Mouse (Mus musculus) MEL (cell line): Measurements from ENCODE around the gene Itpr3. TPM values are rescaled to one million over a fixed set of nuclear protein-coding genes. Genes with fewer than 3 reads are reported as not detected.

Source experiments
- DNase-seq: peaks from one replicate; pipeline ENCODE4 v3.0.0; 2011; ENCODE audit warnings: low read depth, low spot score
- H3K27ac ChIP-seq: 2 replicates; pipeline ENCODE4 v1.5.1; 2012; ENCODE audit warnings: low read depth, mild to moderate bottlenecking, control low read depth, low read length, moderate library complexity; ENCODE audit not compliant: control insufficient read depth
- H3K27me3 ChIP-seq, 2 experiments: fragments of 150-350 bp in 1 of 2; sonication (generic) in 1 of 2; 2 replicates each; pipeline ENCODE4 v1.6.1; 2012; ENCODE audit warnings: low read length in 2 of 2, mild to moderate bottlenecking in 2 of 2, improper control_type of control experiment in 1 of 2, moderate library complexity in 1 of 2; ENCODE audit not compliant: insufficient read depth in 2 of 2, control insufficient read depth in 1 of 2
- H3K36me3 ChIP-seq, 2 experiments: 2 replicates each; pipeline ENCODE4 v1.6.1; 2012 to 2014; ENCODE audit warnings: low read length in 2 of 2, improper control_type of control experiment in 1 of 2, inconsistent platforms in 1 of 2, mild to moderate bottlenecking in 1 of 2; ENCODE audit not compliant: insufficient read depth in 2 of 2, control insufficient read depth in 1 of 2
- H3K4me1 ChIP-seq, 2 experiments: fragments of 150-350 bp in 1 of 2; sonication (generic) in 1 of 2; 2 replicates each; pipeline ENCODE4 v1.6.1; 2012; ENCODE audit warnings: low read length in 2 of 2, improper control_type of control experiment in 1 of 2, mild to moderate bottlenecking in 1 of 2; ENCODE audit not compliant: insufficient read depth in 2 of 2, control insufficient read depth in 1 of 2
- H3K4me3 ChIP-seq, 2 experiments: fragments of 150-350 bp in 1 of 2; sonication (generic) in 1 of 2; 2 replicates each; pipeline ENCODE4 v1.5.1; 2012; ENCODE audit warnings: low read depth in 2 of 2, low read length in 2 of 2, mild to moderate bottlenecking in 2 of 2, moderate library complexity in 2 of 2, control low read depth in 1 of 2, improper control_type of control experiment in 1 of 2; ENCODE audit not compliant: control insufficient read depth in 1 of 2, insufficient read depth in 1 of 2
- H3K79me2 ChIP-seq: 2 replicates; pipeline ENCODE4 v1.6.1; 2012; ENCODE audit warnings: mild to moderate bottlenecking, low read length, moderate library complexity; ENCODE audit not compliant: control insufficient read depth, poor library complexity, insufficient read depth
- H3K9ac ChIP-seq: 2 replicates; pipeline ENCODE4 v1.6.1; 2012; ENCODE audit warnings: low read depth, mild to moderate bottlenecking, control low read depth, low read length, moderate library complexity; ENCODE audit not compliant: control insufficient read depth, poor library complexity, severe bottlenecking
- H3K9me3 ChIP-seq: fragments of 150-350 bp; sonication (generic); replicated peaks from 2 replicates; pipeline ENCODE4 v1.6.1; 2012; ENCODE audit warnings: mild to moderate bottlenecking, low read length, improper control_type of control experiment, moderate library complexity; ENCODE audit not compliant: insufficient read depth
- CHD2 ChIP-seq: IDR thresholded peaks from 2 replicates; pipeline ENCODE4 v1.6.1; 2011; ENCODE audit warnings: low read length, improper control_type of control experiment
- E2F4 ChIP-seq: IDR thresholded peaks from 2 replicates; pipeline ENCODE4 v1.6.1; 2011; ENCODE audit warnings: low read depth, low read length, improper control_type of control experiment, borderline replicate concordance
- EP300 ChIP-seq, 2 experiments: IDR thresholded peaks; 2 replicates each; pipeline ENCODE4 v1.6.1; 2011; ENCODE audit warnings: improper control_type of control experiment in 2 of 2, low read length in 2 of 2, low read depth in 1 of 2, mild to moderate bottlenecking in 1 of 2
- ETS1 ChIP-seq: IDR thresholded peaks from 2 replicates; pipeline ENCODE4 v1.6.1; 2012; ENCODE audit warnings: low read depth, mild to moderate bottlenecking, inconsistent platforms, low read length, improper control_type of control experiment, moderate library complexity
- GABPA ChIP-seq: IDR thresholded peaks from 2 replicates; pipeline ENCODE4 v1.6.1; 2012; ENCODE audit warnings: low read depth, mild to moderate bottlenecking, inconsistent platforms, low read length, improper control_type of control experiment, moderate library complexity
- GATA1 ChIP-seq: IDR thresholded peaks from 2 replicates; pipeline ENCODE4 v1.6.1; 2011; ENCODE audit warnings: low read depth, low read length, improper control_type of control experiment
- HCFC1 ChIP-seq: IDR thresholded peaks from 2 replicates; pipeline ENCODE4 v1.6.1; 2012; ENCODE audit warnings: low read depth, mild to moderate bottlenecking, inconsistent platforms, low read length, improper control_type of control experiment, moderate library complexity
- MAFK ChIP-seq: IDR thresholded peaks from 2 replicates; pipeline ENCODE4 v1.6.1; 2011; ENCODE audit warnings: low read depth, mild to moderate bottlenecking, low read length, improper control_type of control experiment, borderline replicate concordance
- MAX ChIP-seq: IDR thresholded peaks from 2 replicates; pipeline ENCODE4 v1.6.1; 2011; ENCODE audit warnings: low read length, improper control_type of control experiment
- MEF2A ChIP-seq: IDR thresholded peaks from 2 replicates; pipeline ENCODE4 v1.6.1; 2014; ENCODE audit warnings: low read depth, mild to moderate bottlenecking, inconsistent platforms, low read length, improper control_type of control experiment; ENCODE audit not compliant: poor library complexity, insufficient replicate concordance, severe bottlenecking; ENCODE audit errors: extremely low read depth
- MXI1 ChIP-seq: IDR thresholded peaks from 2 replicates; pipeline ENCODE4 v1.6.1; 2011; ENCODE audit warnings: mild to moderate bottlenecking, low read depth, low read length, improper control_type of control experiment
- MYC ChIP-seq: IDR thresholded peaks from 2 replicates; pipeline ENCODE4 v1.6.1; 2011; ENCODE audit warnings: low read depth, mild to moderate bottlenecking, low read length, improper control_type of control experiment, moderate library complexity
- NELFE ChIP-seq: IDR thresholded peaks from 2 replicates; pipeline ENCODE4 v1.6.1; 2011; ENCODE audit warnings: low read depth, low read length, improper control_type of control experiment
- NRF1 ChIP-seq: IDR thresholded peaks from 2 replicates; pipeline ENCODE4 v1.6.1; 2014; ENCODE audit warnings: low read depth, mild to moderate bottlenecking, inconsistent platforms, low read length, improper control_type of control experiment, moderate library complexity; ENCODE audit not compliant: poor library complexity, insufficient read depth, severe bottlenecking
- POLR2AphosphoS2 ChIP-seq: IDR thresholded peaks from 2 replicates; pipeline ENCODE4 v1.6.1; 2011; ENCODE audit warnings: low read length, improper control_type of control experiment
- POLR2AphosphoS5 ChIP-seq: IDR thresholded peaks from 2 replicates; pipeline ENCODE4 v1.6.1; 2012; ENCODE audit warnings: low read depth, borderline replicate concordance, mild to moderate bottlenecking, inconsistent platforms, low read length, moderate library complexity, mixed read lengths
- RAD21 ChIP-seq: IDR thresholded peaks from 2 replicates; pipeline ENCODE4 v1.6.1; 2011; ENCODE audit warnings: mild to moderate bottlenecking, low read depth, low read length, improper control_type of control experiment
- RCOR1 ChIP-seq: IDR thresholded peaks from 2 replicates; pipeline ENCODE4 v1.6.1; 2012; ENCODE audit warnings: low read depth, mild to moderate bottlenecking, inconsistent platforms, low read length, improper control_type of control experiment
- SMC3 ChIP-seq: IDR thresholded peaks from 2 replicates; pipeline ENCODE4 v1.6.1; 2011; ENCODE audit warnings: low read depth, low read length, improper control_type of control experiment
- TAL1 ChIP-seq: IDR thresholded peaks from 2 replicates; pipeline ENCODE4 v1.6.1; 2012; ENCODE audit warnings: mild to moderate bottlenecking, inconsistent platforms, low read length, moderate library complexity, mixed read lengths
- TCF12 ChIP-seq: IDR thresholded peaks from 2 replicates; pipeline ENCODE4 v1.6.1; 2014; ENCODE audit warnings: low read depth, mild to moderate bottlenecking, inconsistent platforms, low read length, improper control_type of control experiment, moderate library complexity
- UBTF ChIP-seq: IDR thresholded peaks from 2 replicates; pipeline ENCODE4 v1.6.1; 2012; ENCODE audit warnings: low read depth, mild to moderate bottlenecking, inconsistent platforms, low read length, improper control_type of control experiment, moderate library complexity, borderline replicate concordance; ENCODE audit not compliant: insufficient read depth
- USF1 ChIP-seq: IDR thresholded peaks from 2 replicates; pipeline ENCODE4 v1.6.1; 2014; ENCODE audit warnings: low read depth, mild to moderate bottlenecking, inconsistent platforms, low read length, improper control_type of control experiment, moderate library complexity
- USF2 ChIP-seq, 2 experiments: IDR thresholded peaks; 2 replicates each; pipeline ENCODE4 v1.6.1; 2011 to 2012; ENCODE audit warnings: improper control_type of control experiment in 2 of 2, low read length in 2 of 2, borderline replicate concordance in 1 of 2, inconsistent platforms in 1 of 2, low read depth in 1 of 2, mild to moderate bottlenecking in 1 of 2; ENCODE audit not compliant: insufficient read depth in 1 of 2
- ZC3H11A ChIP-seq: IDR thresholded peaks from 2 replicates; pipeline ENCODE4 v1.6.1; 2012; ENCODE audit warnings: low read depth, mild to moderate bottlenecking, inconsistent platforms, low read length, improper control_type of control experiment
- ZKSCAN1 ChIP-seq: IDR thresholded peaks from 2 replicates; pipeline ENCODE4 v1.6.1; 2012; ENCODE audit warnings: low read depth, mild to moderate bottlenecking, inconsistent platforms, low read length, improper control_type of control experiment, moderate library complexity
- ZMIZ1 ChIP-seq: IDR thresholded peaks from 2 replicates; pipeline ENCODE4 v1.6.1; 2012; ENCODE audit warnings: low read depth, mild to moderate bottlenecking, inconsistent platforms, low read length, improper control_type of control experiment, moderate library complexity
- ZNF384 ChIP-seq: IDR thresholded peaks from 2 replicates; pipeline ENCODE4 v1.6.1; 2012; ENCODE audit warnings: low read depth, mild to moderate bottlenecking, inconsistent platforms, low read length, improper control_type of control experiment
- polyA plus RNA-seq, 2 experiments: library from polyadenylated mRNA; stranded (reverse) in 1 of 2; unstranded in 1 of 2; fragments of >175 nt in 1 of 2; fragments of >200 nt in 1 of 2; gene quantifications; 2 replicates each; pipeline versions ENCODE4 v1.2.1 to v1.2.4; 2012; ENCODE audit warnings: low replicate concordance in 2 of 2, low read depth in 1 of 2; ENCODE audit not compliant: insufficient read length in 2 of 2, insufficient read depth in 1 of 2, missing spikeins in 1 of 2
- total RNA-seq: library from RNA; depleted of rRNA; stranded (reverse); fragments of 300-350 nt; gene quantifications from 2 replicates; pipeline ENCODE4 v1.2.3, GENCODE M21; 2012

Itpr3 gene
- total and polyA plus RNA-seq, 3 experiments, result 7.3 to 11.4 TPM; not detected in 1

DNA sequence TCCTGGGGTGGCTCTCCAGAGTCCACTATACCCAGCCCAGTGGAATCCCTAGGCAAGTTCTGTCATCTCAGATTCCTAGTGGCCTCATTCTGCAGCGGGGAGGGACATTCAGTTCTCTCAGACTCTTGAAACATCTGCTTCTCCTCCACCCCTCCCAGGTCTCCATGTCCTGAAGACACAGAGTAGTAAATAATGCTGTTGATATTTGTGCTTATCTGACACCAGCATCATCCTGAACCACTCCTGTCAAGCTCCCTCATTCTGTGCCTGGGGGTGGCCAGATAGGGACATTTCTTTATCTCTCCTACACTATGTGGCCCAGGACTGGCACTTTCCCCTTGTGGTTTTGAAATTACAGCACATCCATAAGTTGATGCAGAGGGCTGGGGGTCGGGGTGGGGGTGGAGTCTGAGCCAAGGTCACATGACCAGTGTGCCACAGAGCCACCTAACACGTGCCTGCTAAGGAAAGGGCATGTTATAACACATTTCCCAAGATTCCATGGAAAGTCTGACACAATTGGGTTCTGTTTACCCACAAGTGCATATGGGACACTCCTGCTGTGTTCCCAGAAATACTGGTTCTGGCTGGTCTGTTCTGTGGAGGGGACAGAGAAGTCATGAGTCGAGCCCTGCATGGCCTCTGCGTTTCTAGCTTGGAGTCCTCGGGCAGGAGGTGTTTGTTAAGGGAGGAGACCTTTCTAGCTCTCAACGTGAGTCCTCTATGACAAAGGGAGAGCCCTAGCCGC, 96.0 kb downstream of the Itpr3 start (continued):
- TF ChIP-seq GABPA (no peak), ZMIZ1 (no peak), POLR2AphosphoS2 (no peak), E2F4 (no peak), ZNF384 (no peak), HCFC1 (no peak), TCF12 (peak; percentile 97), UBTF (no peak), EP300 (IDR thresholded peaks at IDR 0.05; ENCODE audit: low read depth in 1 of 2, low read length in 2 of 2) (peak; percentile 87 to 95), MXI1 (peak; percentile 69; the same call in 1 of the 2 replicates), RAD21 (no peak), ZC3H11A (no peak), ETS1 (peak; percentile 85), TAL1 (peak; percentile 93), MAX (peak; percentile 95), MYC (peak; percentile 84), MAFK (no peak), NRF1 (no peak), CHD2 (peak; percentile 14; the same call in 1 of the 2 replicates), USF1 (peak; percentile 95)

DNA sequence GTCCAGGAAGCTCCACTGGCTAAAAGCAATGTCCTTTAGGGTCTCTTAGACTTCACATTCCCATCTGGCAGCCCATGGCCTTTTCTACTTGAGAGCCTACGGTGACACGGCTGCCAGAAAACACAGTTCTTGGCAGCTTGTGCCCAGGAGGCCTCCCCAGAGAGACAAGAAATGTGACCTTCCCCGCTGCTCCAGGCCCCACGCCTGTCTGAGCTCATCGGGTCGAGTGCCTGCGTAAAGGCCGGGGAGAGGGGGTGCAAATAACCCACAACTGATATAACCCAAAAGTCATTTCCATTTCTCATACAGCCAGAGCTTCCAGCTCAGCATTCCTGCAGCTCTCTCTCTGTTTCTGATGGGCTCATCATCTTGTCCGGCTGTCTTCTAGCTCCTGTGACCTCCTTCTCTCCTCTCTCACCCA, 96.7 kb downstream of the Itpr3 start:
- DNase-seq, result no peak
- Histone ChIP-seq H3K4me1 (peaks cover 7 to 17% of the 10 kb centered on the region in 2 experiments; a peak in 3 of 4 replicates), H3K9ac (peak overlapping the region; percentile 18), H3K9me3 (no peaks in the 10 kb centered on the region), H3K27me3 (no peaks in the 10 kb centered on the region), H3K36me3 (peaks cover 0 to 13% of the 10 kb centered on the region in 2 experiments; a peak in 2 of 4 replicates), H3K4me3 (no peak overlapping the region), H3K79me2 (no peaks in the 10 kb centered on the region), H3K27ac (peak overlapping the region; percentile 68)
- no peak for TF ChIP-seq GATA1
- TF ChIP-seq POLR2AphosphoS2, result no peak
- no peak for TF ChIP-seq RCOR1
- no peak for TF ChIP-seq MEF2A
- TF ChIP-seq ZKSCAN1, result no peak
- TF ChIP-seq USF2 (IDR thresholded peaks at IDR 0.05; ENCODE audit: borderline replicate concordance in 1 of 2, insufficient read depth in 1 of 2, low read depth in 1 of 2, low read length in 2 of 2), result no peak
- no peak for TF ChIP-seq POLR2AphosphoS5
- no peak for TF ChIP-seq NELFE
- no peak for TF ChIP-seq TAL1
- no peak for TF ChIP-seq SMC3
- TF ChIP-seq GABPA, result no peak
- no peak for TF ChIP-seq TCF12
